Mouse (Mus musculus) forebrain, embryonic 12.5 days (tissue): ENCODE measurements around the gene Ogfod1. TPM values are rescaled to one million over a fixed set of nuclear protein-coding genes. Genes with fewer than 3 reads are reported as not detected.

Source experiments
- polyA plus RNA-seq: library from polyadenylated mRNA; unstranded; fragments of >200 nt; fragmentation: Nextera tagmentation; extraction: Ambion mirVana; gene quantifications from 2 replicates; pipeline ENCODE4 v1.2.1, GENCODE M21; 2016

Gene Ogfod1
- polyA plus RNA-seq, 1 experiment from 2014 or later = 15.0 TPM

Other genes with a start within 250 kb of the Ogfod1 start
- gene Gnao1, start 227.2 kb upstream of the Ogfod1 start, polyA plus RNA-seq = 84.5 and 89.7 TPM in 2 replicates
- gene Amfr, start 24.4 kb upstream of the Ogfod1 start, polyA plus RNA-seq = 66.3 and 68.5 TPM in 2 replicates
- gene Nudt21, start 167 bp upstream of the Ogfod1 start, polyA plus RNA-seq = 205 and 206 TPM in 2 replicates
- gene Bbs2, start 61.7 kb downstream of the Ogfod1 start, polyA plus RNA-seq = 18.1 and 23.4 TPM in 2 replicates
- gene Mt4, start 100.0 kb downstream of the Ogfod1 start, polyA plus RNA-seq = not detected in 2 replicates
- gene Mt3, start 115.4 kb downstream of the Ogfod1 start, polyA plus RNA-seq = 82.2 and 103 TPM in 2 replicates
- gene Mt2, start 135.5 kb downstream of the Ogfod1 start, polyA plus RNA-seq = 34.1 and 35.0 TPM in 2 replicates
- 64.4 and 76.2 TPM in 2 replicates for gene Mt1, start 141.9 kb downstream of the Ogfod1 start, polyA plus RNA-seq
- gene Nup93, start 177.4 kb downstream of the Ogfod1 start, polyA plus RNA-seq = 110 and 121 TPM in 2 replicates